Mouse (Mus musculus): ENCODE data around the gene Hypm. TPM values are rescaled to one million over a fixed set of nuclear protein-coding genes. Genes with fewer than 3 reads are reported as not detected.

Gene Hypm
- not detected in 2 replicates for polyA plus RNA-seq (2014; fragmentation: Nextera tagmentation; extraction: Ambion mirVana)

DNA sequence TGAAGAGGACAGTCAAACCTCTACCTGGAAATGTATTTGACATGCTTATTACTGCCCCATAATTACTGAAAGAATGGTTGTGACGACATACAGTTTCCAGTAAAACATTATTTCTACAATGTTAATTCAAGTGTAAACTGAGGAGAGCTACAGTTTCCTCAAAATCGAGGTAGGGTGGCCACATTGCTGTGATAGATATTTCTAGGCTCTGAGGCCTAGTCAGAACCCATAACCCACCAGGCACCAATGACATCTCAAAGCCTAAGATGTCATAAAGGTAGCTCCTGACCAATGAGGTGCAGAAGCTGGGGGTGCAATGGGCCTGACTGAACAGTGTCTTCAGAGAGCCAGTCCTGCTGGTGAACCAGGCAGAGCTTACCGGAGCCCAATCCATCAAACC, at the start of gene Hypm:
Gene Hypm, plus strand, starts transcription at position 301 of the 400 bp plus-strand sequence.
- H3K9ac ChIP-seq (replicated peaks; ENCODE audit: low read depth, low read length) = no peak within 1 kb of the TSS
- 80% methylated on average over 3 of the region's 3 CpGs for WGBS
- no peak for ATAC-seq (ENCODE audit: low read depth)
- no peak within 1 kb of the TSS for H3K4me2 ChIP-seq (ENCODE audit: low read depth, low read length)
- no peaks in the 10 kb centered on the region for H3K9me3 ChIP-seq (ENCODE audit: control insufficient read depth, low read length)
- H3K4me1 ChIP-seq (ENCODE audit: control insufficient read depth, insufficient read depth, low read length) = no peaks in the 10 kb centered on the region
- no peaks in the 10 kb centered on the region for H3K27me3 ChIP-seq (ENCODE audit: control insufficient read depth, insufficient read depth, low read length)
- H3K36me3 ChIP-seq (ENCODE audit: control insufficient read depth, insufficient read depth, low read length) = no peaks in the 10 kb centered on the region
- no peak within 1 kb of the TSS for H3K4me3 ChIP-seq (ENCODE audit: low read depth, low read length)
- no peak within 1 kb of the TSS for H3K27ac ChIP-seq (ENCODE audit: low read depth, low read length)

DNA sequence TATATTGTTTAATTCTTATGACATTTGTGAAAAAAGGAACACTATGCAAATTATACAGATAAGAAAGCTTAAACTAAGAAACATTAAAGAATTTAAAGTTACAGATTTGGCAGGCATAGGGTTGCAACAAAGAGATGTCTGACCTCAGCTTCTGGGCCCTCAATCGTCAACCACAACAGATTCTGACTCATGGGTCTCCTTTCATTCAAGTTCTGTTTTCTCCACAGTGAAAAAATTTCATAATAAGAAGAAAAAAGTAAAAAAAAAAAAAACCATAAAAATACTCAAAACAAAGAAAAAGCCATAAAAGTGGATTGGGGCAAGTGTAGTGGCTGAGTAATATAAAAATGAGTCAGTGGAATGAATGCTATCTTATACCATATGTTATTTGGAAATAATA, 36.6 kb upstream of the Hypm start:
- H3K4me2 ChIP-seq (ENCODE audit: low read depth, low read length) = no peak overlapping the region
- H3K4me3 ChIP-seq (ENCODE audit: low read depth, low read length) = no peak overlapping the region
- H3K4me1 ChIP-seq (ENCODE audit: control insufficient read depth, insufficient read depth, low read length) = no peaks in the 10 kb centered on the region
- no peak overlapping the region for H3K9ac ChIP-seq (replicated peaks; ENCODE audit: low read depth, low read length)
- H3K36me3 ChIP-seq (ENCODE audit: control insufficient read depth, insufficient read depth, low read length) = no peaks in the 10 kb centered on the region
- H3K27me3 ChIP-seq (ENCODE audit: control insufficient read depth, insufficient read depth, low read length) = no peaks in the 10 kb centered on the region
- ATAC-seq (ENCODE audit: low read depth) = no peak
- no peak overlapping the region for H3K27ac ChIP-seq (ENCODE audit: low read depth, low read length)
- WGBS = 66% methylated on average over 1 of the region's 1 CpGs
- H3K9me3 ChIP-seq (ENCODE audit: control insufficient read depth, low read length) = no peaks in the 10 kb centered on the region

DNA sequence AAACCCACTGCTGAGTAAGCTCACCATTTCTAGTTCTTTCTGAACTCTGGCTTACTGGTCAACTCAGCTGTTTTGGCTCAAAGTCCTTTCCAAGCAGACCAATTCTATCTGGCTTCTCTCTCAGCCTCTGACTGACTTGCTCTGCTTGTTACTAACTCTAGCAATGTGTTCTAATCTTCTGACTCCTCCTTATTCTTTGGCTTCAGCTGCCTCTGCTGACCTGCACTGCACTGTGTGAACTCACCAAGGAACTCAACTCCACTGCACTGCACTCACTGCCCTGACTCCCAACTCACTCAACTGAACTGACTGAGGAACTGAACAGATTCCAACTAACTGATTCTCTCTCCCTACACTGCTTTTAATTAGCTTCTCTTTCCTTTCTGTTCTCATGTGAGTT, 34.3 kb upstream of the Hypm start:
- H3K9me3 ChIP-seq (ENCODE audit: control insufficient read depth, low read length) = no peaks in the 10 kb centered on the region
- H3K36me3 ChIP-seq (ENCODE audit: control insufficient read depth, insufficient read depth, low read length) = no peaks in the 10 kb centered on the region
- H3K27ac ChIP-seq (ENCODE audit: low read depth, low read length) = no peak overlapping the region
- H3K9ac ChIP-seq (replicated peaks; ENCODE audit: low read depth, low read length) = no peak overlapping the region
- H3K27me3 ChIP-seq (ENCODE audit: control insufficient read depth, insufficient read depth, low read length) = no peaks in the 10 kb centered on the region
- no peak overlapping the region for H3K4me3 ChIP-seq (ENCODE audit: low read depth, low read length)
- no peaks in the 10 kb centered on the region for H3K4me1 ChIP-seq (ENCODE audit: control insufficient read depth, insufficient read depth, low read length)
- H3K4me2 ChIP-seq (ENCODE audit: low read depth, low read length) = no peak overlapping the region
- no peak for ATAC-seq (ENCODE audit: low read depth)

- Histone ChIP-seq H3K9me3 (ENCODE audit: control insufficient read depth, low read length) (no peaks in the 10 kb centered on the region), H3K4me3 (ENCODE audit: low read depth, low read length) (no peak overlapping the region), H3K4me1 (ENCODE audit: control insufficient read depth, insufficient read depth, low read length) (no peaks in the 10 kb centered on the region), H3K27ac (ENCODE audit: low read depth, low read length) (no peak overlapping the region), H3K9ac (replicated peaks; ENCODE audit: low read depth, low read length) (no peak overlapping the region), H3K36me3 (ENCODE audit: control insufficient read depth, insufficient read depth, low read length) (no peaks in the 10 kb centered on the region), H3K4me2 (ENCODE audit: low read depth, low read length) (no peak overlapping the region), H3K27me3 (ENCODE audit: control insufficient read depth, insufficient read depth, low read length) (no peaks in the 10 kb centered on the region)
- ATAC-seq (ENCODE audit: low read depth) = no peak
- 56% methylated on average over 2 of the region's 2 CpGs for WGBS
These were observed 11.9 kb upstream of the Hypm start for GRCm38 (mm10) chrX:9834779-9835178.

DNA sequence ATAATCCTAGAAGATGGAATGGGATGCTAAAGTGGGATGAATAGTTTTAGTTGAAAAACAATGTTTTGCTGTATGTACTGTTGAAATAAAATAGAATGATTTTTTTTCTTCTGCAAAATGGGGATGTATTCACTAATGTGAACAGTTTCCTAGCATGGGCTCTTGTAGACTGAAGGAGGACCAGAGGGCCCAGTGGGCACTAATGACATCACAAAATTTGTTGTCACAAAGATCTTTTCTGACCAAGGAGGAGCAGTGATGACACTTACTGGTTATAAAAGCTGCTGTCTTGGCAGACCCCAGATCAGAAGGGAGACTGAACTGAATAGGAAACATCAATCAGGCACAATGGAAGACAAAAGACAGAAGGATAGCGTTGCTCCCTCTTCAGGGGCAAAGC, 2.7 kb downstream of the Hypm start, which contains the start of gene H2al3:
Gene H2al3, plus strand, starts transcription at position 301 of the 400 bp plus-strand sequence.
- Histone ChIP-seq H3K9ac (replicated peaks; ENCODE audit: low read depth, low read length) (no peak within 1 kb of the TSS), H3K9me3 (ENCODE audit: control insufficient read depth, low read length) (no peaks in the 10 kb centered on the region), H3K4me3 (ENCODE audit: low read depth, low read length) (no peak within 1 kb of the TSS), H3K27ac (ENCODE audit: low read depth, low read length) (no peak within 1 kb of the TSS), H3K4me1 (ENCODE audit: control insufficient read depth, insufficient read depth, low read length) (no peaks in the 10 kb centered on the region), H3K36me3 (ENCODE audit: control insufficient read depth, insufficient read depth, low read length) (no peaks in the 10 kb centered on the region), H3K4me2 (ENCODE audit: low read depth, low read length) (no peak within 1 kb of the TSS), H3K27me3 (ENCODE audit: control insufficient read depth, insufficient read depth, low read length) (no peaks in the 10 kb centered on the region)
- ATAC-seq (ENCODE audit: low read depth) = no peak
- 20% methylated on average over 1 of the region's 1 CpGs for WGBS

- no peak overlapping the region for H3K4me2 ChIP-seq (ENCODE audit: low read depth, low read length)
- no peaks in the 10 kb centered on the region for H3K9me3 ChIP-seq (ENCODE audit: control insufficient read depth, low read length)
- no peak for ATAC-seq (ENCODE audit: low read depth)
- no peak overlapping the region for H3K4me3 ChIP-seq (ENCODE audit: low read depth, low read length)
- H3K36me3 ChIP-seq (ENCODE audit: control insufficient read depth, insufficient read depth, low read length) = no peaks in the 10 kb centered on the region
- H3K9ac ChIP-seq (replicated peaks; ENCODE audit: low read depth, low read length) = no peak overlapping the region
- 96% methylated on average over 2 of the region's 2 CpGs for WGBS
- H3K27ac ChIP-seq (ENCODE audit: low read depth, low read length) = no peak overlapping the region
- no peaks in the 10 kb centered on the region for H3K4me1 ChIP-seq (ENCODE audit: control insufficient read depth, insufficient read depth, low read length)
- no peaks in the 10 kb centered on the region for H3K27me3 ChIP-seq (ENCODE audit: control insufficient read depth, insufficient read depth, low read length)
These were observed 15.1 kb downstream of the Hypm start for GRCm38 (mm10) chrX:9861859-9862258.

DNA sequence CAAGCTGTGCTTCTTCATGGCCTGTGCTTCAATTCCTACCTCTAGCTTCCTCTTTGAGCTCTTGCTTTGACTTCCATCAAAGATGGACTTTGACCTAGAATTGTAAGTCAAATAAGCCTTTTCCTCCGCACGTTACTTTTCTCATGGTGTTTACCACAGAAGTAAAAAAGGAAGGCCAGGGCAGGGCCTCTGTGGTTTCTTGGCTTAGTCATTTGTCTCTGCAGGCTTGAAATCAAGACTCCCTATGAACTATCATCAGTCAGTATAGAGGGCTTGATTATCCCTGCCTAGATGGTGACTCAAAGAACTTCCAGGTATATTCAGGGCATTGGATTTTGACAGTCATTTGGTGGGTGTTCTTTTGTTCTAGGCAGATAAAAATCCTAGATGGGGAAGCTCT, 28.8 kb downstream of the Hypm start:
- no peak overlapping the region for H3K4me2 ChIP-seq (ENCODE audit: low read depth, low read length)
- ATAC-seq (ENCODE audit: low read depth) = no peak
- no peaks in the 10 kb centered on the region for H3K9me3 ChIP-seq (ENCODE audit: control insufficient read depth, low read length)
- H3K4me1 ChIP-seq (ENCODE audit: control insufficient read depth, insufficient read depth, low read length) = no peaks in the 10 kb centered on the region
- H3K9ac ChIP-seq (replicated peaks; ENCODE audit: low read depth, low read length) = no peak overlapping the region
- H3K4me3 ChIP-seq (ENCODE audit: low read depth, low read length) = no peak overlapping the region
- no peaks in the 10 kb centered on the region for H3K27me3 ChIP-seq (ENCODE audit: control insufficient read depth, insufficient read depth, low read length)
- WGBS = 98% methylated on average over 2 of the region's 2 CpGs
- no peaks in the 10 kb centered on the region for H3K36me3 ChIP-seq (ENCODE audit: control insufficient read depth, insufficient read depth, low read length)
- no peak overlapping the region for H3K27ac ChIP-seq (ENCODE audit: low read depth, low read length)

- Histone ChIP-seq H3K4me3 (ENCODE audit: low read depth, low read length) (no peak within 1 kb of the TSS), H3K27me3 (ENCODE audit: control insufficient read depth, insufficient read depth, low read length) (no peaks in the 10 kb centered on the region), H3K4me2 (ENCODE audit: low read depth, low read length) (no peak within 1 kb of the TSS), H3K36me3 (ENCODE audit: control insufficient read depth, insufficient read depth, low read length) (no peaks in the 10 kb centered on the region), H3K27ac (ENCODE audit: low read depth, low read length) (no peak within 1 kb of the TSS), H3K9ac (replicated peaks; ENCODE audit: low read depth, low read length) (no peak within 1 kb of the TSS), H3K9me3 (ENCODE audit: control insufficient read depth, low read length) (no peaks in the 10 kb centered on the region), H3K4me1 (ENCODE audit: control insufficient read depth, insufficient read depth, low read length) (no peaks in the 10 kb centered on the region)
- WGBS = 71% methylated on average over 2 of the region's 2 CpGs
- ATAC-seq (ENCODE audit: low read depth) = no peak
These were observed 38.6 kb downstream of the Hypm start, which contains the start of gene Sytl5 for GRCm38 (mm10) chrX:9885322-9885721. Gene Sytl5, plus strand, starts transcription at chrX:9885622.

Data from neural tube, embryonic 14.5 days (tissue).